In genomic region chr8:3275189-3275588, GRCm38 (mm10) we compare ENCODE assay signal across 34 mouse cellular contexts.
"Had no signal": no experiment of that assay in that cellular context is flagged by ENCODE, and none has a peak within 500 bp of the region (broad histone marks: within the 10 kb centered on the region; RNA-seq: fewer than 3 reads in every experiment).

No protein-coding gene starts in this region.

- H3K4me2 ChIP-seq: heart, embryonic 11.5 days; heart, embryonic 12.5 days; heart, embryonic 15.5 days; hindbrain, embryonic 12.5 days; hindbrain, embryonic 13.5 days; hindbrain, embryonic 14.5 days; hindbrain, embryonic 15.5 days; intestine, embryonic 15.5 days; kidney, embryonic 15.5 days had no signal

- H3K27ac ChIP-seq: heart, embryonic 10.5 days; heart, embryonic 15.5 days; hindbrain, embryonic 10.5 days; hindbrain, embryonic 12.5 days; hindbrain, embryonic 13.5 days; hindbrain, embryonic 14.5 days; hindbrain, embryonic 15.5 days; hindbrain, postnatal 0 days; intestine, embryonic 15.5 days; kidney, embryonic 15.5 days; kidney, postnatal 0 days; layer of hippocampus, adult 2 months; left cerebral cortex, adult 2 months had no signal

- H3K9ac ChIP-seq: heart, embryonic 12.5 days; heart, embryonic 15.5 days; hindbrain, embryonic 12.5 days; hindbrain, embryonic 13.5 days; hindbrain, embryonic 14.5 days; hindbrain, embryonic 15.5 days; intestine, embryonic 15.5 days; kidney, embryonic 15.5 days had no signal

- H3K36me3 ChIP-seq: intestine, embryonic 15.5 days; kidney, embryonic 15.5 days had no signal

- DNase-seq: heart, postnatal 10 days; heart, postnatal 14 days; heart, postnatal 36 days; kidney, adult 11 months; kidney, adult 18-20 months; kidney, adult 2 months; kidney, adult 8-10 months; kidney, adult 9 months; kidney, postnatal 10 days; kidney, postnatal 14 days; kidney, postnatal 25 days; kidney, postnatal 36 days; kidney, postnatal 4 days; layer of hippocampus, adult 9-11 months; layer of hippocampus, postnatal 36 days had no signal

- H3K27me3 ChIP-seq: heart, embryonic 12.5 days; heart, embryonic 15.5 days; hindbrain, embryonic 12.5 days; hindbrain, embryonic 13.5 days; hindbrain, embryonic 15.5 days; intestine, embryonic 15.5 days; kidney, embryonic 15.5 days had no signal

- ATAC-seq: hindbrain, embryonic 16.5 days; hindbrain, postnatal 0 days; inflammation-experienced regulatory T-cells, adult 6 months; intestine, embryonic 15.5 days; intestine, embryonic 16.5 days; intestine, postnatal 0 days had no signal

- H3K9me3 ChIP-seq: heart, embryonic 12.5 days; heart, embryonic 15.5 days; hindbrain, embryonic 12.5 days; hindbrain, embryonic 13.5 days; hindbrain, embryonic 15.5 days; intestine, embryonic 15.5 days; kidney, embryonic 15.5 days had no signal

- H3K4me3 ChIP-seq: heart, embryonic 10.5 days; heart, embryonic 12.5 days; heart, embryonic 15.5 days; hindbrain, embryonic 10.5 days; hindbrain, embryonic 12.5 days; hindbrain, embryonic 13.5 days; hindbrain, embryonic 15.5 days; intestine, embryonic 15.5 days; kidney, embryonic 15.5 days; layer of hippocampus, adult 2 months; left cerebral cortex, adult 2 months had no signal
